Comparison of ENCODE assay signal across 8 mouse cellular contexts in the genomic region with DNA sequence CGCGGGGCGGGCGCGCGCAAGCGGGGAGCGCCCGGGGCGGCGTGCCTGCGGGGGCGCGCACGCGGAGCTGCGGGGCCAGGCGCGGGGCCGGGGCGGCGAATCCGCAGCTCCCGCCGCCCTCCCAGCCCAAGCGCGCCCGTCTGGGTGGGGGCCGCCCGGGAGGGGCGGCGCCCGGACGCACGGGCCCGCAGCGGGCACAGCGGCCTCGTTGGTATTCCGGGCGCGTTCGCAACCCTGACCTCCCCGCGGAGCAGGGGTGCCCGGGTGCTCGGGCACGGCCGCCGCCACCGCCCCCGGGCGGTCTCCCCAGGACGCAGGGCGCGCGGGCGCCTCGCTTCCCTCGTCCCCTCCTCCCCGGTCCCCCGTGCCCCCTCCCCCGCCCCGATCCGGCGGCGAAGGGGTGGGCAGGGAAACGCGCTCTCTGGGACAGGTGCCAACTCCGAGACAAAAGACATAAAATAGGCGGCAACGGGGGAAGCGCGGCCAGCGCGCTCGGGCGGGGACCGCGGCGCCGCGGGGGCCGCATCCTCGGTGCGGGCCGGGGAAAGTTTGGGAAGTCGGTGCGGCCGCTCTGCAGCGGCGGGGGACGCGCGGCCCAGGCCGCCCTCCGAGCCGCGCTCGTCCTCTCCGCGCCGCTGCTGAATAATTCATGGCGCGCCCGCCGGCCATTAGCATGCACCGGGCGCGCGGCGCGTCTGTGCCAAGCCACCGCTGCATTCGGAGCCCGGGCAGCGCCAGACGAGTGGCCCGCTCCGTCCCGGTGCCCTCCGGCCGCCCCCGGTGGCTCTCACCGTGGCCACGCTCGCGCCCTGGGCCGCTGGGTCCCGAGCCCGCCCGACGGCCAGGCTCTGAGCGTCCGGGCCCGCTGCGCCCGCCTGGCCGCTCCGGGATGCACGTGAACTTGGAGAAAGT.
A peak's percentile ranks its signal among the peaks of the same experiment; 100 is the strongest.
DNase-seq lines count a peak whose midpoint lies in the region; ATAC-seq and TF ChIP-seq lines count a peak whose summit lies in the region.

No protein-coding gene starts in this region.

- peak; percentile 95 for DNase-seq in heart, postnatal 14 days
- DNase-seq in layer of hippocampus, adult 2 months (ENCODE audit: low spot score in 2 of 2) = peak; percentile 88
- peak; percentile 89 for DNase-seq in lung, adult 2 months
- peak; percentile 93 for DNase-seq in ovary, postnatal 10 days (ENCODE audit: low spot score)
- peak; percentile 91 for DNase-seq in urinary bladder, postnatal 14 days (ENCODE audit: low spot score)

- TF ChIP-seq CTCF in E14TG2a.4 (conservative IDR thresholded peaks at IDR 0.05; ENCODE audit: low read length) = no peak
- no peak for TF ChIP-seq CTCF in bone marrow macrophage, adult 2 months (IDR thresholded peaks at IDR 0.05; ENCODE audit: low read depth, low read length)
- TF ChIP-seq CTCF in layer of hippocampus, adult 2 months (conservative IDR thresholded peaks at IDR 0.05) = 0 out of 2 replicates have a peak, but pooled peaks have one; percentile 3
- no peak for TF ChIP-seq CTCF in lung, adult 2 months (IDR thresholded peaks at IDR 0.05; ENCODE audit: insufficient read depth, low read length)

- intact Hi-C loops in heart, postnatal 14 days (cut with DNase I) = loop anchor here (2.0 kb wide), 1 partner anchor 16 kb away; no protein-coding TSS in a partner anchor

- peak overlapping the region; percentile 100 for H3K9ac ChIP-seq in forebrain, embryonic 15.5 days (replicated peaks)

- TF ChIP-seq POLR2A in bone marrow macrophage, adult 2 months (IDR thresholded peaks at IDR 0.05; ENCODE audit: borderline replicate concordance, low read depth, low read length) = no peak
- TF ChIP-seq POLR2A in lung, adult 2 months (IDR thresholded peaks at IDR 0.05; ENCODE audit: borderline replicate concordance, extremely low read depth, low read depth, low read length) = peak; percentile 73

- peak overlapping the region; percentile 62 for H3K4me2 ChIP-seq in forebrain, embryonic 15.5 days (replicated peaks)

- H3K27ac ChIP-seq in bone marrow macrophage, adult 2 months (ENCODE audit: insufficient read depth, low read depth, low read length) = peak overlapping the region; percentile 77
- H3K27ac ChIP-seq in forebrain, embryonic 15.5 days (replicated peaks) = peak overlapping the region; percentile 100
- peak overlapping the region; percentile 100 for H3K27ac ChIP-seq in layer of hippocampus, adult 2 months

- no peaks in the 10 kb centered on the region for H3K36me3 ChIP-seq in E14TG2a.4 (ENCODE audit: insufficient read depth, low read length)
- H3K36me3 ChIP-seq in forebrain, embryonic 15.5 days = 0 out of 2 replicates have a peak, but pooled peaks cover 3% of the 10 kb centered on the region

- peaks cover 6% of the 10 kb centered on the region for H3K4me1 ChIP-seq in E14TG2a.4 (replicated peaks; ENCODE audit: low read depth, low read length)
- H3K4me1 ChIP-seq in bone marrow macrophage, adult 2 months (ENCODE audit: control insufficient read depth, insufficient read depth, low read length) = peaks cover 24% of the 10 kb centered on the region
- peaks cover 60% of the 10 kb centered on the region for H3K4me1 ChIP-seq in forebrain, embryonic 15.5 days
- peaks cover 17% of the 10 kb centered on the region for H3K4me1 ChIP-seq in lung, adult 2 months (ENCODE audit: control insufficient read depth, insufficient read depth, low read length)

- H3K27me3 ChIP-seq in E14TG2a.4 (ENCODE audit: insufficient read depth, low read length) = peaks cover 75% of the 10 kb centered on the region
- H3K27me3 ChIP-seq in forebrain, embryonic 15.5 days = no peaks in the 10 kb centered on the region

- ATAC-seq in forebrain, embryonic 15.5 days (replicated peaks) = peak; percentile 74

- H3K9me3 ChIP-seq in E14TG2a.4 (ENCODE audit: low read length) = no peaks in the 10 kb centered on the region
- no peaks in the 10 kb centered on the region for H3K9me3 ChIP-seq in forebrain, embryonic 15.5 days

- H3K4me3 ChIP-seq in E14TG2a.4 (replicated peaks; ENCODE audit: low read length) = peak overlapping the region; percentile 89
- peak overlapping the region; percentile 91 for H3K4me3 ChIP-seq in bone marrow macrophage, adult 2 months (ENCODE audit: insufficient read depth, low read length)
- H3K4me3 ChIP-seq in forebrain, embryonic 15.5 days = peak overlapping the region; percentile 77
- peak overlapping the region; percentile 96 for H3K4me3 ChIP-seq in layer of hippocampus, adult 2 months
- H3K4me3 ChIP-seq in lung, adult 2 months (replicated peaks; ENCODE audit: extremely low read depth, low read depth, low read length) = peak overlapping the region; percentile 98

- WGBS in forebrain, embryonic 15.5 days = under 1% methylated on average over 104 of the region's 141 CpGs
- 1% methylated on average over 104 of the region's 141 CpGs for WGBS in lung, adult 2 months

Comparison
In these comparisons a context has a peak if more than half of its experiments do, and no peak if none do; other contexts are left out.
1. Peak in every context shown above with its lines: DNase-seq, ATAC-seq, H3K4me3 ChIP-seq and H3K27ac ChIP-seq.